Mouse (Mus musculus) CH12.LX (cell line): ENCODE results near the gene Slc45a1. TPM values are rescaled to one million over a fixed set of nuclear protein-coding genes. Genes with fewer than 3 reads are reported as not detected.

Source experiments
- DNase-seq: peaks from one replicate; pipeline ENCODE4 v3.0.0-alpha.2; 2013; ENCODE audit errors: extremely low read depth
- H3K27ac ChIP-seq: 2 replicates; pipeline ENCODE4 v1.5.1; 2012; ENCODE audit warnings: low read depth, mild to moderate bottlenecking, control low read depth, moderate library complexity; ENCODE audit not compliant: insufficient read depth
- H3K27me3 ChIP-seq: replicated peaks from 2 replicates; pipeline ENCODE3; 2012; ENCODE audit warnings: inconsistent platforms
- H3K36me3 ChIP-seq, 2 experiments: replicated peaks in 1 of 2; 2 replicates each; pipeline versions ENCODE3 to v1.6.1; 2012; ENCODE audit warnings: inconsistent platforms in 1 of 2, low read length in 1 of 2, mild to moderate bottlenecking in 1 of 2, mixed read lengths in 1 of 2, moderate library complexity in 1 of 2; ENCODE audit not compliant: control insufficient read depth in 1 of 2, insufficient read depth in 1 of 2
- H3K4me1 ChIP-seq, 2 experiments: 2 replicates each; pipeline ENCODE4 v1.6.1; 2012; ENCODE audit warnings: inconsistent platforms in 1 of 2, moderate library complexity in 1 of 2; ENCODE audit not compliant: insufficient read depth in 2 of 2, control insufficient read depth in 1 of 2
- H3K4me2 ChIP-seq: 2 replicates; pipeline ENCODE4 v1.6.1; 2012; ENCODE audit warnings: low read depth, mild to moderate bottlenecking, control low read depth; ENCODE audit not compliant: poor library complexity, insufficient read depth, severe bottlenecking
- H3K4me3 ChIP-seq, 3 experiments: fragments of 150-350 bp in 1 of 3; sonication (generic) in 1 of 3; replicated peaks in 1 of 3; 2 replicates each; pipeline versions ENCODE3 to v1.5.1; 2011 to 2012; ENCODE audit warnings: low read depth in 2 of 3, low read length in 2 of 3, mild to moderate bottlenecking in 2 of 3, moderate library complexity in 2 of 3, control low read depth in 1 of 3, improper control_type of control experiment in 1 of 3, inconsistent platforms in 1 of 3, mixed read lengths in 1 of 3; ENCODE audit not compliant: poor library complexity in 1 of 3
- H3K79me2 ChIP-seq: replicated peaks from 2 replicates; pipeline ENCODE4 v1.6.1; 2012; ENCODE audit warnings: mild to moderate bottlenecking, moderate library complexity; ENCODE audit not compliant: control insufficient read depth, poor library complexity, insufficient read depth, severe bottlenecking; ENCODE audit errors: extremely low read depth
- H3K9ac ChIP-seq: 2 replicates; pipeline ENCODE4 v1.6.1; 2012; ENCODE audit warnings: low read depth, mild to moderate bottlenecking, control low read depth, moderate library complexity; ENCODE audit not compliant: insufficient read depth
- H3K9me3 ChIP-seq: replicated peaks from 2 replicates; pipeline ENCODE3; 2012; ENCODE audit warnings: low read length, inconsistent platforms, mixed read lengths
- CHD1 ChIP-seq: IDR thresholded peaks from 2 replicates; pipeline ENCODE4 v1.6.1; 2012; ENCODE audit warnings: low read depth, low read length, improper control_type of control experiment, inconsistent platforms
- ELF1 ChIP-seq: IDR thresholded peaks from 2 replicates; pipeline ENCODE4 v1.6.1; 2014; ENCODE audit warnings: low read depth, mild to moderate bottlenecking, inconsistent platforms, low read length, improper control_type of control experiment
- ETS1 ChIP-seq: conservative IDR thresholded peaks from 2 replicates; pipeline ENCODE4 v1.6.1; 2012; ENCODE audit warnings: low read depth, mild to moderate bottlenecking, inconsistent platforms, low read length, improper control_type of control experiment, moderate library complexity
- HCFC1 ChIP-seq: IDR thresholded peaks from 2 replicates; pipeline ENCODE4 v1.6.1; 2012; ENCODE audit warnings: low read depth, mild to moderate bottlenecking, inconsistent platforms, low read length, improper control_type of control experiment
- NELFE ChIP-seq: IDR thresholded peaks from 2 replicates; pipeline ENCODE4 v1.6.1; 2011; ENCODE audit warnings: low read depth, low read length, improper control_type of control experiment
- NRF1 ChIP-seq: IDR thresholded peaks from 2 replicates; pipeline ENCODE4 v1.6.1; 2014; ENCODE audit warnings: low read depth, mild to moderate bottlenecking, inconsistent platforms, low read length, improper control_type of control experiment, moderate library complexity
- ZNF384 ChIP-seq: IDR thresholded peaks from 2 replicates; pipeline ENCODE4 v1.6.1; 2012; ENCODE audit warnings: low read depth, low read length, improper control_type of control experiment, inconsistent platforms
- dilution Hi-C: fragments of 300-500 bp; cut with MboI; formaldehyde crosslinking; loops from 2 replicates; pipeline ENCODE4 v1.14.3; 2020; ENCODE audit warnings: low sequenced_read_pairs; ENCODE audit not compliant: extremely low pct_unique_long_range_greater_than_20kb, extremely low pct_ligation_motif_present
- in situ Hi-C: fragments of 300-500 bp; cut with MboI; formaldehyde crosslinking; loops from 3 replicates; pipeline ENCODE4 v1.14.3; 2019; ENCODE audit warnings: low sequenced_read_pairs, low pct_ligation_motif_present, low pct_unique_long_range_greater_than_20kb, mixed read lengths
- polyA plus RNA-seq: library from polyadenylated mRNA; unstranded; fragments of >175 nt; gene quantifications from 2 replicates; pipeline ENCODE4 v1.2.1, GENCODE M21; 2012; ENCODE audit warnings: low read depth; ENCODE audit not compliant: insufficient read length
- total RNA-seq, 2 experiments: library from RNA; depleted of rRNA; stranded (reverse); fragments of 300-350 nt in 1 of 2; fragments of >200 nt in 1 of 2; gene quantifications; 2 replicates each; pipeline ENCODE4 v1.2.3; 2012 to 2014

Gene Slc45a1
- total and polyA plus RNA-seq, 3 experiments = not detected

- dilution Hi-C loops = no loop called here
- H3K27me3 ChIP-seq = no peaks in the 10 kb centered on the region
- no peak overlapping the region for H3K9ac ChIP-seq
- peaks cover 4 to 53% of the 10 kb centered on the region in 2 experiments for H3K4me1 ChIP-seq
- no peaks in the 10 kb centered on the region for H3K9me3 ChIP-seq
- peaks cover 4% of the 10 kb centered on the region for H3K79me2 ChIP-seq
- peaks cover under 1 to 40% of the 10 kb centered on the region in 2 experiments for H3K36me3 ChIP-seq
- in situ Hi-C loops = no loop called here
- no peak for DNase-seq
- H3K4me3 ChIP-seq = no peak overlapping the region
- no peak overlapping the region for H3K27ac ChIP-seq
- TF ChIP-seq HCFC1 (no peak), ZNF384 (no peak)
- no peak overlapping the region for H3K4me2 ChIP-seq
Measured at GRCm38 (mm10) chr4:150586275-150586674, 65.7 kb downstream of the Slc45a1 start.

- H3K9me3 ChIP-seq = no peaks in the 10 kb centered on the region
- peaks cover 4% of the 10 kb centered on the region for H3K79me2 ChIP-seq
- no peak for TF ChIP-seq NELFE
- TF ChIP-seq ETS1 = no peak
- TF ChIP-seq NRF1 = no peak
- TF ChIP-seq ELF1 = no peak
- TF ChIP-seq CHD1 = no peak
- H3K9ac ChIP-seq = no peak overlapping the region
- dilution Hi-C loops (no loop called here), in situ Hi-C loops (no loop called here)
- H3K4me2 ChIP-seq = no peak overlapping the region
- no peak overlapping the region for H3K4me3 ChIP-seq
- DNase-seq = no peak
- H3K4me1 ChIP-seq = peaks cover 7 to 49% of the 10 kb centered on the region in 2 experiments
- no peaks in the 10 kb centered on the region for H3K27me3 ChIP-seq
- H3K36me3 ChIP-seq = peaks cover 5 to 41% of the 10 kb centered on the region in 2 experiments
- H3K27ac ChIP-seq = no peak overlapping the region
Measured at GRCm38 (mm10) chr4:150585800-150586199, 66.2 kb downstream of the Slc45a1 start.

- dilution Hi-C loops (no loop called here), in situ Hi-C loops (no loop called here)
- Histone ChIP-seq H3K4me1 (peaks cover 7 to 42% of the 10 kb centered on the region in 2 experiments), H3K27ac (no peak overlapping the region), H3K79me2 (no peaks in the 10 kb centered on the region; the same call in none of the 2 replicates), H3K36me3 (peaks cover 5 to 42% of the 10 kb centered on the region in 2 experiments)
- no peak for TF ChIP-seq CHD1
- TF ChIP-seq, all 38 proteins: peak for 0
- Histone ChIP-seq H3K9ac (no peak overlapping the region), H3K4me3 (no peak overlapping the region), H3K9me3 (no peaks in the 10 kb centered on the region), H3K27me3 (no peaks in the 10 kb centered on the region), H3K4me2 (no peak overlapping the region)
- DNase-seq = no peak
Measured at GRCm38 (mm10) chr4:150583777-150584135, 68.2 kb downstream of the Slc45a1 start.
